Mouse (Mus musculus) lung, postnatal 4 days (tissue): ENCODE measurements at regions not wholly inside any gene's neighbourhood (a gene's known extent, or its start where the extent isn't known, plus 50 kb on each side); places are given as distances from the start of the nearest gene placed in this dataset.

Experiments
- DNase-seq, 2 experiments: peaks; one replicate each; pipeline ENCODE4 v3.0.0; 2021

DNA sequence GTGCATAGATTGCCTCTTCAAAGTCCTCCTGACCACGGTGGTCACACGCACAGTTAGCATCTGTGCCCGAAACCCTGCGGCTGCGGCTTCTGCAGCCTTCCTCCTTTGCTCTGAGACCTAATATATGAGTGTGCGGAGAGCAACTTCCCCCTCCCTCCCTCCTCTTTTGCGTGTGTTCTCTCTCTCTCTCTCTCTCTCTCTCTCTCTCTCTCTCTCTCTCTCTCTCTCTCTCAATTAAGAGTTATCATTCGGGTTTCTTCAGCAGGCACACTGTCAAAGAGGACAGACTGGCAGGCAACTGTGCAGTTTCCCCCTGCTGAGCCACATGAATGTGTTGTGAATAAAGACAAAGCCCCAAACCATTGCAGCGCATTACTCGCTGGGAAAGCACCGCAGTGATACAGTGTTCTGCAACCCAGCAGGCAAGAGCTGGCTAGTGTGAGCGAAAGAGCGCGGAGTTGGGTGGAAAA, 900.8 kb downstream of the Mat2b start:
- peak in 1 of 2 experiments; percentile 15 for DNase-seq

DNA sequence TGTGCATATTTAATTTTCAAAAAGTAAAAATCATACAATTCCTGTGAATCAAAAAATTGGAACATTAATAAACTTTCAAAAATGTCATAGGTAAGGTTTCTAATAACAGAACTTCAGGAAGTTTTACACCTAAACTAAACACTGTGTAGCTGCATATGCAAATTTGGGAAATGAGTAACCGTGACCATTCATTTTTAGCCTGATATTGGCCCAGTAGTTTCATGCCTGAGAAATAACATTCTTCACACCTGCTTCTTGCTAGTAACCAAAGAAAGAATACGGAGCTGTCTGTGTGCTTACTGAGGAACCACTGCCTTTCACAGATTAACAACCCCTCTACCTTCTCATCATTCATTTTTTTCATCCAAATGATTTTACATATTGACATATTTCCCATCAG, 902.9 kb downstream of the Mat2b start:
- DNase-seq: no peak
